Mouse (Mus musculus): Measurements from ENCODE around the gene Txndc8. TPM values are rescaled to one million over a fixed set of nuclear protein-coding genes. Genes with fewer than 3 reads are reported as not detected.

Gene Txndc8
- total and polyA plus RNA-seq, 3 experiments, result not detected

DNA sequence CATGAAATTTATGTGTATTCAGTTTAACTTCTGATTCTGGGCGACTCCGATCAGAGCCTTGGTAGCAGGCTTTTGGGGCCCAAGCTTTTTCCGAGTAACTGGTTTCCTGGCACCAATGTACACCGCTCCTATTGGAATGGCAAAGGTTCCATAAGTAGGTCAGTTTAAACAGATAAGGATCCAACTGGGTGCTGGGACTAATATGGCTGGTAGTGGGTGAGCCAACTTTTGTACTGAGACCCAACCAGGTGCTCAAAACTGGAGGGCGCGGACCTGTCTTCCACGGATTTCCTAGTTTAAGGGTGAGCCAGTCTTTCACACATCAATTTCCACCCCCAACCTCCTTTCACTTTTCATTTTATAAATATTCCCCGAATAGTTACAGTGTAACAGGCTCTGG is 53.9 kb downstream of the Txndc8 start:
- no peak for DNase-seq (ENCODE audit: low spot score)
- peaks cover 41% of the 10 kb centered on the region for H3K36me3 ChIP-seq (replicated peaks)
- TF ChIP-seq GATA2 (IDR thresholded peaks at IDR 0.05; ENCODE audit: borderline replicate concordance, low read depth, low read length) (no peak), GATA1 (IDR thresholded peaks at IDR 0.05; ENCODE audit: borderline replicate concordance, low read length) (no peak), CTCF (IDR thresholded peaks at IDR 0.05; ENCODE audit: low read depth, low read length) (no peak), POLR2AphosphoS5 (IDR thresholded peaks at IDR 0.05; ENCODE audit: insufficient replicate concordance, low read depth, low read length) (no peak), TAL1 (conservative IDR thresholded peaks at IDR 0.05; ENCODE audit: low read depth, low read length) (no peak)

GRCm38 (mm10) chr4:57954580-57954979 is 54.3 kb downstream of the Txndc8 start:
- Histone ChIP-seq H3K4me1 (ENCODE audit: insufficient read depth, low read depth, low read length) (peaks cover 69% of the 10 kb centered on the region), H3K4me3 (ENCODE audit: low read depth, low read length) (peak overlapping the region; percentile 93), H3K27me3 (ENCODE audit: insufficient read depth, low read length) (no peaks in the 10 kb centered on the region), H3K9me3 (replicated peaks) (no peaks in the 10 kb centered on the region), H3K36me3 (replicated peaks) (peaks cover 45% of the 10 kb centered on the region)
- DNase-seq (ENCODE audit: low spot score) (no peak), ATAC-seq (ENCODE audit: extremely low read depth, insufficient number of reproducible peaks, low FRiP score, poor library complexity, severe bottlenecking) (no peak)
- TF ChIP-seq TAL1 (conservative IDR thresholded peaks at IDR 0.05; ENCODE audit: low read depth, low read length), result no peak
- no peak for TF ChIP-seq GATA2 (IDR thresholded peaks at IDR 0.05; ENCODE audit: borderline replicate concordance, low read depth, low read length)
- TF ChIP-seq POLR2AphosphoS5 (IDR thresholded peaks at IDR 0.05; ENCODE audit: insufficient replicate concordance, low read depth, low read length), result no peak
- no peak for TF ChIP-seq GATA1 (IDR thresholded peaks at IDR 0.05; ENCODE audit: borderline replicate concordance, low read length)
- TF ChIP-seq CTCF (IDR thresholded peaks at IDR 0.05; ENCODE audit: low read depth, low read length), result no peak

More for the DNA sequence above, 53.9 kb downstream of the Txndc8 start:
- Histone ChIP-seq H3K4me1 (ENCODE audit: insufficient read depth, low read depth, low read length) (peaks cover 65% of the 10 kb centered on the region), H3K9me3 (replicated peaks) (no peaks in the 10 kb centered on the region), H3K27me3 (ENCODE audit: insufficient read depth, low read length) (no peaks in the 10 kb centered on the region), H3K4me3 (ENCODE audit: low read depth, low read length) (peak overlapping the region; percentile 93)
- ATAC-seq (ENCODE audit: extremely low read depth, insufficient number of reproducible peaks, low FRiP score, poor library complexity, severe bottlenecking), result no peak

DNA sequence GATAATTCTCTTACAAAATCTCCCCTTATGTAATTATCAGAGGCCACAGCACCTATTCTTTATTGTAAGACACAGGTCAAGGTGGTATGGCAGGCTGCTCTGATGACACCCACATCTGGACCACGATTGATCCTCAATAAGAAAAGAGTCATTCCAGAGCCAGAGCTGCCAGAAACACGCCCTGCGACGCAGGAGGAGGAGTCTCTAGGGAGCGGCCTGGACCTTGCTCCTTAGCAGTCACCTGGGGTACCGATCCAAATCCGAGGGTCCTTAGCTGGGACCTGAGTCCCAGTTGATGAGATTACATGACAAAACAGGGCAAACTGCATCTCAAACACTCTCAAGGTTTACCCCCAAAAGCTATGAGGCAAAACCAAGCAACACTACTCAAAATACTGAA is 55.1 kb downstream of the Txndc8 start:
- DNase-seq (ENCODE audit: low spot score) (no peak), ATAC-seq (ENCODE audit: extremely low read depth, insufficient number of reproducible peaks, low FRiP score, poor library complexity, severe bottlenecking) (no peak)
- no peak for TF ChIP-seq GATA2 (IDR thresholded peaks at IDR 0.05; ENCODE audit: borderline replicate concordance, low read depth, low read length)
- TF ChIP-seq GATA1 (IDR thresholded peaks at IDR 0.05; ENCODE audit: borderline replicate concordance, low read length), result no peak
- TF ChIP-seq POLR2AphosphoS5 (IDR thresholded peaks at IDR 0.05; ENCODE audit: insufficient replicate concordance, low read depth, low read length), result no peak
- TF ChIP-seq TAL1 (conservative IDR thresholded peaks at IDR 0.05; ENCODE audit: low read depth, low read length), result no peak
- TF ChIP-seq CTCF (IDR thresholded peaks at IDR 0.05; ENCODE audit: low read depth, low read length), result no peak
- peak overlapping the region; percentile 93 for H3K4me3 ChIP-seq (ENCODE audit: low read depth, low read length)
- peaks cover 68% of the 10 kb centered on the region for H3K4me1 ChIP-seq (ENCODE audit: insufficient read depth, low read depth, low read length)
- H3K9me3 ChIP-seq (replicated peaks), result no peaks in the 10 kb centered on the region
- peaks cover 53% of the 10 kb centered on the region for H3K36me3 ChIP-seq (replicated peaks)
- no peaks in the 10 kb centered on the region for H3K27me3 ChIP-seq (ENCODE audit: insufficient read depth, low read length)

DNA sequence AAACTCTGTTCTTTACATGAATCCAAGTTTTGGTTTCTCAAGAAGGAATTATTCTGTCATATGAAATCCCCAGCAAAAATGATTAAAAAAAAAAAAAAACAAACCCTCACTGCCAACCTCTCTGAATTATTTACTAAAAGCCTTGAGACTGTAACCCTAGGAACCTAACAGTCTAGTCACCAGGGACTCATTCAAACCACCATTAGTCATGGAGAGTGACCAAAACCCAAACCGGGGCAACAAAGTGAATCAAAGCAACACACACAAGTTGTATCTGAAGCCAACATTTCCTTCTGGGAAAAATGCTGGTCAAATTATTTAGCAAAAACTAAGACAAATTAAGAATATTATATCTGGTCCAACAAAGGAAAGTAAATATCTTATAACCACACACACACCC is 56.0 kb downstream of the Txndc8 start:
- TF ChIP-seq GATA2 (IDR thresholded peaks at IDR 0.05; ENCODE audit: borderline replicate concordance, low read depth, low read length) (no peak), GATA1 (IDR thresholded peaks at IDR 0.05; ENCODE audit: borderline replicate concordance, low read length) (no peak), CTCF (IDR thresholded peaks at IDR 0.05; ENCODE audit: low read depth, low read length) (no peak), TAL1 (conservative IDR thresholded peaks at IDR 0.05; ENCODE audit: low read depth, low read length) (no peak), POLR2AphosphoS5 (IDR thresholded peaks at IDR 0.05; ENCODE audit: insufficient replicate concordance, low read depth, low read length) (no peak)
- H3K36me3 ChIP-seq (replicated peaks), result peaks cover 62% of the 10 kb centered on the region
- ATAC-seq (ENCODE audit: extremely low read depth, insufficient number of reproducible peaks, low FRiP score, poor library complexity, severe bottlenecking), result no peak

GRCm38 (mm10) chr4:57952416-57952815 is 56.5 kb downstream of the Txndc8 start:
- TF ChIP-seq POLR2AphosphoS5 (IDR thresholded peaks at IDR 0.05; ENCODE audit: insufficient replicate concordance, low read depth, low read length) (no peak), GATA2 (IDR thresholded peaks at IDR 0.05; ENCODE audit: borderline replicate concordance, low read depth, low read length) (no peak), CTCF (IDR thresholded peaks at IDR 0.05; ENCODE audit: low read depth, low read length) (no peak), GATA1 (IDR thresholded peaks at IDR 0.05; ENCODE audit: borderline replicate concordance, low read length) (no peak), TAL1 (conservative IDR thresholded peaks at IDR 0.05; ENCODE audit: low read depth, low read length) (no peak)
- Histone ChIP-seq H3K27me3 (ENCODE audit: insufficient read depth, low read length) (no peaks in the 10 kb centered on the region), H3K4me3 (ENCODE audit: low read depth, low read length) (no peak overlapping the region; the same call in 1 of the 2 replicates), H3K4me1 (ENCODE audit: insufficient read depth, low read depth, low read length) (peaks cover 57% of the 10 kb centered on the region), H3K9me3 (replicated peaks) (no peaks in the 10 kb centered on the region), H3K36me3 (replicated peaks) (peaks cover 66% of the 10 kb centered on the region)
- DNase-seq (ENCODE audit: low spot score), result no peak
- ATAC-seq (ENCODE audit: extremely low read depth, insufficient number of reproducible peaks, low FRiP score, poor library complexity, severe bottlenecking), result no peak

More for the DNA sequence above, 56.0 kb downstream of the Txndc8 start:
- H3K27me3 ChIP-seq (ENCODE audit: insufficient read depth, low read length), result no peaks in the 10 kb centered on the region
- peaks cover 59% of the 10 kb centered on the region for H3K4me1 ChIP-seq (ENCODE audit: insufficient read depth, low read depth, low read length)
- H3K4me3 ChIP-seq (ENCODE audit: low read depth, low read length), result no peak overlapping the region
- no peaks in the 10 kb centered on the region for H3K9me3 ChIP-seq (replicated peaks)
- DNase-seq (ENCODE audit: low spot score), result no peak

- Histone ChIP-seq H3K27me3 (ENCODE audit: insufficient read depth, low read length) (no peaks in the 10 kb centered on the region), H3K36me3 (replicated peaks) (peaks cover 92% of the 10 kb centered on the region), H3K9me3 (replicated peaks) (no peaks in the 10 kb centered on the region), H3K4me3 (ENCODE audit: low read depth, low read length) (no peak overlapping the region), H3K4me1 (ENCODE audit: insufficient read depth, low read depth, low read length) (peaks cover 47% of the 10 kb centered on the region)
- DNase-seq (ENCODE audit: low spot score) (no peak), ATAC-seq (ENCODE audit: extremely low read depth, insufficient number of reproducible peaks, low FRiP score, poor library complexity, severe bottlenecking) (no peak)
- no peak for TF ChIP-seq GATA1 (IDR thresholded peaks at IDR 0.05; ENCODE audit: borderline replicate concordance, low read length)
- TF ChIP-seq CTCF (IDR thresholded peaks at IDR 0.05; ENCODE audit: low read depth, low read length), result no peak
- TF ChIP-seq TAL1 (conservative IDR thresholded peaks at IDR 0.05; ENCODE audit: low read depth, low read length), result no peak
- TF ChIP-seq POLR2AphosphoS5 (IDR thresholded peaks at IDR 0.05; ENCODE audit: insufficient replicate concordance, low read depth, low read length), result no peak
- TF ChIP-seq GATA2 (IDR thresholded peaks at IDR 0.05; ENCODE audit: borderline replicate concordance, low read depth, low read length), result no peak
These were observed 59.1 kb downstream of the Txndc8 start for GRCm38 (mm10) chr4:57949866-57950265.

All from G1E (cell line).